Mouse (Mus musculus): ENCODE results near the gene Tph1.
"Not testable (repeated sequence)": the region's sequence is repeated elsewhere in the genome, so short reads cannot be mapped to it uniquely, and the experiment has no call there.

The Tph1 gene

DNA sequence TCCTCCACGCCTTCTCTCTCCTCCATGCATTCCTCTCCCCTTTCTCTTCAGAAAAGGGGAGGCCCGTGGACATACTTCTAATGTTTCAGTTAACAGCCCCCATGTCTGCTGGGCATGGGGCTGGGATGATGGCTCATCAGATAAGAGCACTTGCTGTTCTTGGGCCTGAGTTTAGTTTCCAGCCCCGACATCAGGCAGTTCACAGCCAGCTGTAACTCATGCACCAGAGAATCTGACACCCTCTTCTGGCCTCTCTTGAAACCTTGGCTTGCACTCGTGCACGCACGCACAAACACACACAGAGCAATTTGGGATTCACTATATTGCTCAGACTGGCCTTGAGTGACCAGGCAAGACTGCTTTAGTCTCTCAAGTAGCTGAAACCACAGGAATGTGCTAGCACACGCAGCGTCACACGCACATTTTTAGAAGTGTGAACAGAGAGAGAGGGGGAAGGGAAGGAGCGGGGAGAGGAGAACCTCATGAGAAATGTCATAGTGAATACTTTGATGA, at the start of gene Tph1:
Gene Tph1 (minus strand): TSS at position 378 of the 513 bp plus-strand sequence.
- peak; percentile 6 to 14 for DNase-seq

GRCm38 (mm10) chr7:46720460-46720859, 48.1 kb upstream of the Tph1 start:
- DNase-seq, result no peak

DNA sequence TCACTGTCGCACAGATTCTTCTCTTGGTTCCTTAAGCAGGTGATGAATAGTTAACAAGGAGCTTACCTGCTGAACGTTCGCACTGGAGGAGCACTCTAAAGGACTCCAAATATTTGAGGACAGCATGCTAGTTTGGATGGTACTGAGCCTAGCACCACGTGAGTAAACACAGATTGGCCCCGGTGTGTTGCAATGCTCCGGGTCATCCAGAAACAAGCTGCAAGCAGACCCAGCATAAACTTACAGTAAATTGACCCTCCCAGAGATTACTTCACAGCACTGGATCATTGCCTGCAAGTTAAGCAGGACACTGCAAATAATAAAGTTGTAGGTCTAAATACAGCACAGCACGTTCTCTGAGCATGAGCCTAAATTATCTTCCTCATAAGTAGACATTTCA, 47.2 kb upstream of the Tph1 start:
- DNase-seq, result no peak

DNA sequence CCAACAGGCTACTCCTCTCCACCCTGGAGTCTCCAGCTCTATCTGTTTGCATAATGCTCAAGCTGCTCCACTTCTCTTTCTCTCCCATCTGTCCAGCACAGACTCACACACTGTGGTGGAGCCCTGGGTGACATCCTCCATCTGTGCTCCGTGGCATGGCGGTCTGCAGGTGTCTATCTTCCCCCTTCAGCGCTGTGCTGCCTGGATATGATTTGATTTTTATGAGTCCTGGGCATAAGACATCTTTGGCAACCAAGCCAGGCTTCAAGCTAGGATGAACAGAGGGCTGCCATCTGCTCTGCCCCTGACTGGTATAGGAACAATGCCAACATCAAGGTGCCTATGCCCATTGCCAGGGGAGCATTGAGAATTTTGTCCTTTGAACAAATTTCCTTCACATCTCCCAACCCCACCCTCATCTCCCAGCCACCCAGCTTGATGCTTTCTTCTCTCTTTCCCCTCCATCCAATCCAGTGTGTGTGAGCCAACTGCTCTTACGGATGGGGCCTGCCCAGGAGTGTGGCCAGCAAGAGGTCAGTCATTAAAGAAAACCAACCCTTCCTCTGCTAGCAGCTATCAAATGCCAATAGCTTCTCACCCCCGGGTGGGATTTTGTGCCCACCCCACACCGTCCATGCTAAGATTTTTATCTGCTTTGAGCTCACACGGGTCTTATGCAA, 46.4 kb upstream of the Tph1 start:
- no peak for DNase-seq

DNA sequence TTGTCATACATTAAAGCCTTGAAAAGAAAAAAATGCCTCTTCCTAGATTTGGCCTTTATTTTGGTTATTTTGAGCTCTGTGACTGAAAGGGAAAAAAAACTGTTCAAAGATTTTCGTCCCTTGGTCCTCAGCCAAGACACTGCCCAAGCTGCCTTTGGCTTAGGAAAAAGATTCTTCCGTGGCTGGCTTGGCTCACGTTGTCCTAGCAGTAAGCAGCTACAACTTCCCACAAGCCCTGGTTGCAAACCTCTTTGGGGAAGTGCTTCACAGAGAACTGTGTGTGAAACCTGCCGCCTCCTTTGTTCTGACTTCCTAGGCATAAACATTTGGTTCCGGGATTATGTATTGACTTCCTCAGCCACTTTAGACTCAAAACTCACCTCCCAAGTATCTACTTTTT, 44.6 kb upstream of the Tph1 start:
- peak; percentile 5 to 12 for DNase-seq

- DNase-seq, result no peak
Measured at GRCm38 (mm10) chr7:46715600-46715999, 43.3 kb upstream of the Tph1 start, which contains the start of gene Saa3. TSS of gene Saa3 (minus strand) at chr7:46715700.

- peak; percentile 73 for DNase-seq
Measured at GRCm38 (mm10) chr7:46714518-46714917, 42.2 kb upstream of the Tph1 start.

- no peak for DNase-seq
Measured at GRCm38 (mm10) chr7:46712250-46712649, 39.9 kb upstream of the Tph1 start.

DNA sequence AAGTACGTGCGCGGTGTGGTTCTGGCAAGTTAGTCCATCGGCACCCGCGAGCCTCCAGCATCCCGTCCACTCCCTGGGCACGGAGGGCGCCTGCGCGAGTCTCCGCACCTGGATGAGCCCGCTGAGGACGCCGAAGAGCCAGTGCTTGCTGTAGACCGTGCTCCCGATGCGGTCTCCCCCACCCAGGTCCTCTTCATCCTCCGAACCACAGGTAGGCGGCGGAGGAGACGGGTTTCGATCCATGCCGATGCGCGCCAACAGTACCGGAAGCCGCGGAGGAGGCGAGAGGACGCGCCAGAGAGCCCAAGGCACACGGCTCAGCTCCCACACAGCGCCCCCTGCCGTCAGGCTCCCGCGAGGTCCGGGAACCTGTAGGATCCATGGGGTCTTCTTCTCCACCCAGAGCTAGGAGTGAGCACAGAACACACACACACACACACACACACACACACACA, 38.1 kb upstream of the Tph1 start, which contains the start of gene Saal1:
Gene Saal1 (minus strand): TSS at position 291 of the 455 bp plus-strand sequence.
- DNase-seq, result peak; percentile 95

DNA sequence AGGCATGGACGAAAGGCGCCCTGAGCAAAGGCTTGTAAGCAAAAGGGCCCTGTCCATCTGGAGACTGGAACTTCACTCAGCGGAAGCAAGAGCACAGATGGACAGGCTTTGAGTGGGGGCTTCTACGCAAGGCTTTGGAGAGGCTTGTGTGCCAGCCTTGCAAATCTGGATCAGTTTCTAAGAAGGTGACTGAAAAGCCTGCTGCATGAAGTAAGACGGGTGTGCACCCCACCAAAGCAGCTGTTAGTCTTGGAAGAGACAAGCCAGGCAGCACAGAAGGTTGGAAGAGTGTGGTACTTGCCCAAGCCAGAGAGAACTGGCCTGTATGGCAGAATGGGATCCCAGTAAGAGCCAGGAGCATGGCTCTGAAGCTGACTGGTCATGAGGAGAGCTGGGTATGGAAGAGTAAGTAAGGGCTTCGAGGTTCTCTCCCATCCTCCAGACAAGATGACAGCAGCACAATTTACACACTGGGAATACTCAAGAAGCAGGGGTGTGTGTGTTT, 28.2 kb upstream of the Tph1 start:
- no peak for DNase-seq

DNA sequence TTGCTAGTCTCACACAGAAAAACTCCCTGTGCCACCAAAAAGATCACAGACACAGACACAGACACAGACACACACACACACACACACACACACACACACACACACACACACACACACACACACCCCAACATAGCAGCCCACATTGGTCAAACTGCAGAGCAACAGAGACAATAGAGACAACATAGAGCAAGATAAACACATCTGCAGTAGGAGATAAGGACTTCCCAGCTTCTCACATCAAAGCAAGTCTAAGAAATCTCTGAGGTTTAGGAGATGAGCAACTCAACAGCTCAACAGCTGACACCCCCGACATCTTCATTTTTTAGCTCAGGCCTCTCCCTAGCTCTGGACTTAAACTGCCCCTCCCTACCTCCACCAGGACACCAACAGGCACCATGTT, 24.4 kb upstream of the Tph1 start:
- DNase-seq, result no peak

DNA sequence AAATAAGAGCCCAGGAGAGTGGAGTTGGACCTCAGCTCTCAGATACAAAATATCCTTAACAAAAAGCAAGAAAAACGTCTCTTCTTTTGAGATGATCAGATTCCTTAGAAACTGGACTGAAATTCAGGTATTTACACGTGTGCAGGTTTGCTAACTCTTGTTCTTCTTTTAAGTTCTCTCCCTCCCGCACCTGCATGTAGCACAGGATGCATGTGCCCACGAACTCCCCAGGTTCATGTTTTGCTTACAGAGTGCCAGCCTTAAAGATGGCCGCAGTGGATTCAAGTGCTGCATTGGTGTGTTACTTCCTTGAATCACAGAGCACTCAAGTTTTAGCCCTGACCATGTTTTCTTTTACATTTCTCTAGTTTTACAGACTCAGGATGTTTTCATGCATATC, 14.5 kb upstream of the Tph1 start:
- no peak for DNase-seq

GRCm38 (mm10) chr7:46680732-46681131, 8.4 kb upstream of the Tph1 start:
- DNase-seq, result no peak

GRCm38 (mm10) chr7:46679044-46679443, 6.7 kb upstream of the Tph1 start:
- DNase-seq, result not testable (repeated sequence)

- DNase-seq, result no peak
Measured at GRCm38 (mm10) chr7:46678417-46678816, 6.1 kb upstream of the Tph1 start.

- DNase-seq, result no peak
Measured at GRCm38 (mm10) chr7:46676808-46677360, 4.5 kb upstream of the Tph1 start.

DNA sequence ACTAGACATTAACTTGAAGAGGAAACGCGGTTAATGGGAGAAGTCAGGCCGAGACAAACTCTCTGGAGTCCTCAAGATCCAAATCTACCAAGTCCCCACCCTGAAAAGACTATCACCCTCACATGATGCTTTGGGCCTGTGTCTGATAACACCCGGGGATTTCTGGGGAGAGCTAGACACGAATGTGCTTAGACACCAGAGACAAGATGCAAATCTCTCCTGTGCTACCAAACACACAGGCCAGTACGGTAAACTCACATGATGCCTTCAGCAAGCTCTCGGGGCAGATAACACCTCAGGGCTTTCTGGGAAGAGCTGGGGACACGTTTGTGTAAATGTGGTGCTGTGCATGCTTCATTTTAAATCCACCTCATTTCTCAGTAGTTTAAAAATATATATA, 3.5 kb upstream of the Tph1 start:
- DNase-seq, result no peak

DNA sequence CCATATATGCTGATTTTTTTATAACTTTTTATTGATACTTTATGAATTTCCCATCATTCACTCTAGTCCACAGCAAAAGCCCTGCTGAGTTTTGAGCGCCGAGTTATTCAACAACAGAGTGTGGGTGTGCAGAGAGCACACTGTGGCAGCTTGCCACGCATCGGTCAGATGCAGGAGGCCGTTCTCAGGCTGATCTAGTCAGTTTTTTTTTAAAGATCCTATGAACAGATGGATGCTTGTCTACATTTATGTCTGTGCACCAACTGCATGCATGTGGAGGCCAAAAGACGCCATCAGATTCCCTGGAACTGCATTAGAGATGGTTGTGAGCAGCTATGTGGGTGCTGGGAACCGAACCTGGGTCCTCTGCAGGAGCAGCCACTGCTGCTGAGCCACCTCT, 2.7 kb upstream of the Tph1 start:
- no peak for DNase-seq

DNA sequence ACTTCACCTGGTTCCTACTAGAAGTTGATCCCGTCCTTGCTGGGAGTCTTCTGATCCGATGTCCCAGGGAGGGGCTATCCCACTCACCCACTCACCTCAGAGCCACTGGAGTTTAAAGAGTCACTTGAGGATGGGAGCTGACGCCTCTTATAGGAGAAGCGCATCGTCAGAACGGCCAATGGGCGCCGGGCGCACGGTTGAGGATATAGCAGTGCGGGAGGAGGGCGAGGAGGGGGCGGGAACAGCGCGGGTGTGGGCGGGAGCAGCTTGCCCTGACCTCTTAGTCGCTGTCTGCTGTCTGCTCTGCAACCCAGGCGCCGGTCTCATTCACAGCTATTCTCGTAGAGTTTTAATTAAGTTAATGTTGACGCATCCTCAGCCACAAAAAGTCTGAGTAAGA, 5.1 kb downstream of the Tph1 start:
- peak; percentile 24 to 43 for DNase-seq

DNA sequence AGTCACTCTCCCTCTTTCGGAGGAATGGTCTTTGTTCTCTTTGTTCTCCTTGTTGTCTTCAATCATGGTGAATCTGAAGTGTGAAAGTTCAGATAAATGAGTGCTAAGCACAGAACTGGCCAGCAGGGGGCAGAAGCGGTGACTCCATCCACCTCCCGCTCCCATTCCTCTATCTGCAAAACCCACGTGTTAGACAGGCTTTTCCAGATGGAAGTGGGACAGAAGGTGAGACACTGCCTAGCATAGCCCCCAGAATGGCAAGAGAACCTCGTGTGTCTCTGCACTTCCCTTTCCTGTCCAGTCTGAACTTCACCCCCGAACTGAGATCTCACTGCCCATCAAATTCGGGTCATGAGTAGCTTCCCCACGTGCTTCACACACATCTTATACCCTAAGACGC, 7.1 kb downstream of the Tph1 start:
- peak; percentile 58 to 65 for DNase-seq

DNA sequence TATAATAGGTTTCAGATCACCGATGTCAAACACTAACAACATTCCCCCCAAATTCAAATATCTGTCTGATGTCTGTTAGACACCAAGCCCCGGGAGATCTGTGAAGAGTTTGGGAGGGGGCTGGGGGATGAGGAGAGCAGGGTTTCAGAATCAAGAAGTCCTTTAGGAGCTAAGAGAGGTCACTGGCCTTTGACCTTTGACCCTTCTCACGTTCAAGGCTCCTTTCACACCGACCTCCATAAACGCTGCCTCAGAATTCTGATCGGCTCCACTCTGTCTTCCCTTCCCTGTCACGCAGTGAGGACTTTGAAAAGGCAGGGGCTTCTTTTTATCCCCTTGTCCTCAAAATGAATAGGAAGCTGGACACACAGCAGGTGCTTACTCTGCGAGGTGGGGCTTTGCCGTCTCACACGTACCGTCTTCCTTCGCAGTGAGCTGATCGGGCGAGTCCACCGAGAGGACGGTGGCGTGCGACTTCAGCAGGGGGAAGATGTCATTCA, 10.7 kb downstream of the Tph1 start:
- no peak for DNase-seq

- no peak for DNase-seq
Measured at GRCm38 (mm10) chr7:46652279-46652678, 20.1 kb downstream of the Tph1 start.

GRCm38 (mm10) chr7:46650231-46650630, 22.1 kb downstream of the Tph1 start:
- DNase-seq, result not testable (repeated sequence)
